8 mouse cellular contexts compared by ENCODE assay signal in the genomic region with DNA sequence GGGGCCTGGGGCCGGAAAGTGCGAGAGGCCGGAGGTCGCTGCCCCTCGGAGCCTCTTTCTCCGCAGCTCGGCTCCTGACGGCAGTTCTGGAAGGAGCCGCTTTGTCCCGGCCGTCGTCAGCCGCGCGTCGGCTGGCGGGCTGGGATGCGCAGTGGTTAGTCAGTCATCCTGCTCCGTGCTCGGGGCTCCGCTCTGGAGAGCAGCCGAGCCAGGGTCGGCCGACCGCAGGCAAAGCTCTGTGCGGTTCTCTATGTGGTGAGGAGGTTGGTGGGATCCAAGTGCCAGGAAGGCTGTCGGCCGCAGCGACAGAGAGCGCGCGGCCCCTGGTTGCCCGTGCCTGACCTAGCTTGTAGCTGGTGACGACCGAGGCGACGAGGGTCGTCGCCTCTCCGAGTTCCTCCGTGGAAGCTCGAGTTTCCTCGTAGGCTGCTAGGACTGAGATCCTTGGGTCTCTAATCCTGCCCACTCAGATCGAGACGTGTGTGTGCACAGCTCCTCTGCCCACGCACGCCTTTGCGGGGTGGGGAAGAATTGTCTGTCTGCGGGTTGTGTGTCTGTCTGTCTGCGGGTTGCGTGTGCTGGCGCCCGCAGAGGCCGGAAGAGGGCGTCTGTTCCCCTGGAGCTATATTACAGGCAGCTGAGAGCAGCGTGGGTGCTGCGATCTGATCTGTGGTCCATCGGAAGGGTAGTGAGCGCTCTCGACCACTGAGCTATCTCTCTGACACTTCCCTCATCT. TPM values are rescaled to one million over a fixed set of nuclear protein-coding genes. Genes with fewer than 3 reads are reported as not detected.
DNase-seq lines count a peak whose midpoint lies in the region; ATAC-seq and TF ChIP-seq lines count a peak whose summit lies in the region.

No protein-coding gene starts in this region.

- TF ChIP-seq CTCF in intestine, postnatal 0 days (IDR thresholded peaks at IDR 0.05; ENCODE audit: low read depth), result peak; percentile 65

- peak overlapping the region; percentile 28 for H3K27ac ChIP-seq in neural tube, embryonic 11.5 days (ENCODE audit: low read depth, low read length)
- peak overlapping the region; percentile 86 for H3K27ac ChIP-seq in forebrain, embryonic 15.5 days (replicated peaks)
- peak overlapping the region; percentile 86 for H3K27ac ChIP-seq in intestine, postnatal 0 days (ENCODE audit: low read depth, low read length)
- peak overlapping the region; percentile 79 for H3K27ac ChIP-seq in neural tube, embryonic 12.5 days

- H3K9me3 ChIP-seq in neural tube, embryonic 11.5 days (ENCODE audit: control insufficient read depth, low read length), result no peaks in the 10 kb centered on the region
- no peaks in the 10 kb centered on the region for H3K9me3 ChIP-seq in forebrain, embryonic 15.5 days
- H3K9me3 ChIP-seq in intestine, postnatal 0 days (ENCODE audit: control insufficient read depth), result no peaks in the 10 kb centered on the region
- H3K9me3 ChIP-seq in neural tube, embryonic 12.5 days, result no peaks in the 10 kb centered on the region

- peak; percentile 40 for DNase-seq in neural tube, embryonic 11.5 days (ENCODE audit: low spot score)
- no peak for DNase-seq in neural tube, embryonic 10.5 days (ENCODE audit: extremely low spot score, low spot score)
- peak; percentile 43 for DNase-seq in c-Kit-positive CD71-positive TER-119-negative erythroid progenitor cells, embryonic 14.5 days (ENCODE audit: low read depth)
- DNase-seq in lung, adult 18-20 months, result peak; percentile 11 to 21
- peak; percentile 57 for DNase-seq in thymus, postnatal 0 days (ENCODE audit: low spot score)

- 2% methylated on average over 58 of the region's 60 CpGs for WGBS in neural tube, embryonic 11.5 days
- WGBS in forebrain, embryonic 15.5 days, result 2% methylated on average over 60 of the region's 60 CpGs
- 2% methylated on average over 60 of the region's 60 CpGs for WGBS in intestine, postnatal 0 days
- 3% methylated on average over 60 of the region's 60 CpGs for WGBS in neural tube, embryonic 12.5 days

- peak overlapping the region; percentile 85 for H3K9ac ChIP-seq in neural tube, embryonic 11.5 days (ENCODE audit: low read length)
- H3K9ac ChIP-seq in forebrain, embryonic 15.5 days (replicated peaks), result peak overlapping the region; percentile 80
- H3K9ac ChIP-seq in intestine, postnatal 0 days (ENCODE audit: low read depth, low read length), result peak overlapping the region; percentile 86
- H3K9ac ChIP-seq in neural tube, embryonic 12.5 days, result peak overlapping the region; percentile 78

- peak overlapping the region; percentile 93 for H3K4me2 ChIP-seq in neural tube, embryonic 11.5 days (ENCODE audit: low read depth)
- peak overlapping the region; percentile 64 for H3K4me2 ChIP-seq in forebrain, embryonic 15.5 days (replicated peaks)
- H3K4me2 ChIP-seq in intestine, postnatal 0 days (replicated peaks; ENCODE audit: low read depth), result peak overlapping the region; percentile 92
- peak overlapping the region; percentile 96 for H3K4me2 ChIP-seq in neural tube, embryonic 12.5 days (replicated peaks)

- no peaks in the 10 kb centered on the region for H3K27me3 ChIP-seq in neural tube, embryonic 11.5 days (ENCODE audit: control insufficient read depth, insufficient read depth, low read length)
- H3K27me3 ChIP-seq in forebrain, embryonic 15.5 days, result no peaks in the 10 kb centered on the region
- no peaks in the 10 kb centered on the region for H3K27me3 ChIP-seq in intestine, postnatal 0 days (replicated peaks; ENCODE audit: control insufficient read depth, insufficient read depth, low read length)
- H3K27me3 ChIP-seq in neural tube, embryonic 12.5 days (replicated peaks), result no peaks in the 10 kb centered on the region

- ATAC-seq in neural tube, embryonic 11.5 days (ENCODE audit: insufficient read depth, low FRiP score, low TSS enrichment), result peak; percentile 75
- peak; percentile 78 for ATAC-seq in forebrain, embryonic 15.5 days (replicated peaks)
- ATAC-seq in intestine, postnatal 0 days, result peak; percentile 70
- peak; percentile 82 for ATAC-seq in neural tube, embryonic 12.5 days (ENCODE audit: low FRiP score, low read depth)

- H3K4me3 ChIP-seq in neural tube, embryonic 11.5 days (ENCODE audit: low read depth, low read length), result peak overlapping the region; percentile 75
- peak overlapping the region; percentile 74 for H3K4me3 ChIP-seq in forebrain, embryonic 15.5 days
- H3K4me3 ChIP-seq in intestine, postnatal 0 days (ENCODE audit: low read depth, low read length), result peak overlapping the region; percentile 96
- H3K4me3 ChIP-seq in neural tube, embryonic 12.5 days, result peak overlapping the region; percentile 89

- no peaks in the 10 kb centered on the region for H3K36me3 ChIP-seq in neural tube, embryonic 11.5 days (ENCODE audit: control insufficient read depth, insufficient read depth, low read length)
- no peaks in the 10 kb centered on the region for H3K36me3 ChIP-seq in forebrain, embryonic 15.5 days
- no peaks in the 10 kb centered on the region for H3K36me3 ChIP-seq in intestine, postnatal 0 days (ENCODE audit: control insufficient read depth, insufficient read depth)
- no peaks in the 10 kb centered on the region for H3K36me3 ChIP-seq in neural tube, embryonic 12.5 days

- peaks cover 6% of the 10 kb centered on the region; the same call in 1 of the 2 replicates for H3K4me1 ChIP-seq in neural tube, embryonic 11.5 days (ENCODE audit: control insufficient read depth, insufficient read depth, low read length)
- H3K4me1 ChIP-seq in forebrain, embryonic 15.5 days, result peaks cover 25% of the 10 kb centered on the region
- H3K4me1 ChIP-seq in intestine, postnatal 0 days (replicated peaks; ENCODE audit: control insufficient read depth, insufficient read depth, low read length), result no peaks in the 10 kb centered on the region; the same call in 1 of the 2 replicates
- H3K4me1 ChIP-seq in neural tube, embryonic 12.5 days, result peaks cover 13% of the 10 kb centered on the region

RNA-seq across cellular contexts. Expression of a gene that starts 0.6 kb away (rescaled TPM):
- 107 and 109 TPM in 2 replicates for polyA plus RNA-seq in neural tube, embryonic 11.5 days (2014; fragmentation: Nextera tagmentation; extraction: Ambion mirVana)
- 157 and 166 TPM in 2 replicates for polyA plus RNA-seq in forebrain, embryonic 15.5 days (2015; fragmentation: Nextera tagmentation; extraction: Ambion mirVana)
- 117 and 118 TPM in 2 replicates for polyA plus RNA-seq in intestine, postnatal 0 days (2015; fragmentation: Nextera tagmentation; extraction: Ambion mirVana)
- 110 and 112 TPM in 2 replicates for polyA plus RNA-seq in neural tube, embryonic 12.5 days (2016; fragmentation: Nextera tagmentation; extraction: Ambion mirVana)
- polyA plus RNA-seq in thymus, postnatal 0 days (2015; fragmentation: Nextera tagmentation; extraction: Ambion mirVana), result 180 and 185 TPM in 2 replicates

RNA-seq across cellular contexts. Expression of a gene that starts 26.0 kb away (rescaled TPM):
- 46.4 and 46.7 TPM in 2 replicates for polyA plus RNA-seq in neural tube, embryonic 11.5 days (2014; fragmentation: Nextera tagmentation; extraction: Ambion mirVana)
- polyA plus RNA-seq in forebrain, embryonic 15.5 days (2015; fragmentation: Nextera tagmentation; extraction: Ambion mirVana), result 51.6 and 52.2 TPM in 2 replicates
- polyA plus RNA-seq in intestine, postnatal 0 days (2015; fragmentation: Nextera tagmentation; extraction: Ambion mirVana), result 48.9 and 49.8 TPM in 2 replicates
- 40.0 and 41.7 TPM in 2 replicates for polyA plus RNA-seq in neural tube, embryonic 12.5 days (2016; fragmentation: Nextera tagmentation; extraction: Ambion mirVana)
- 61.1 and 65.7 TPM in 2 replicates for polyA plus RNA-seq in thymus, postnatal 0 days (2015; fragmentation: Nextera tagmentation; extraction: Ambion mirVana)

RNA-seq across cellular contexts. Expression of a gene that starts 56.0 kb away (rescaled TPM):
- polyA plus RNA-seq in neural tube, embryonic 11.5 days (2014; fragmentation: Nextera tagmentation; extraction: Ambion mirVana), result 18.1 and 18.4 TPM in 2 replicates
- polyA plus RNA-seq in forebrain, embryonic 15.5 days (2015; fragmentation: Nextera tagmentation; extraction: Ambion mirVana), result 25.0 and 25.9 TPM in 2 replicates
- 22.2 and 26.8 TPM in 2 replicates for polyA plus RNA-seq in intestine, postnatal 0 days (2015; fragmentation: Nextera tagmentation; extraction: Ambion mirVana)
- 21.9 and 24.7 TPM in 2 replicates for polyA plus RNA-seq in neural tube, embryonic 12.5 days (2016; fragmentation: Nextera tagmentation; extraction: Ambion mirVana)
- polyA plus RNA-seq in thymus, postnatal 0 days (2015; fragmentation: Nextera tagmentation; extraction: Ambion mirVana), result 0.95 and 1.5 TPM in 2 replicates

Comparison
In these comparisons a context has a peak if more than half of its experiments do, and no peak if none do; other contexts are left out.
1. H3K27ac ChIP-seq: peak in every context shown above with its lines; median percentile 86 in forebrain, embryonic 15.5 days; 86 in intestine, postnatal 0 days; 79 in neural tube, embryonic 12.5 days; 28 in neural tube, embryonic 11.5 days.